Mouse (Mus musculus): ENCODE results near the gene Gm3139. TPM values are rescaled to one million over a fixed set of nuclear protein-coding genes. Genes with fewer than 3 reads are reported as not detected.

The Gm3139 gene
- not detected for polyA plus RNA-seq (2014; fragmentation: Illumina TruSeq; extraction: RNeasy Lipid Tissue Mini Kit (QIAGEN cat#74804); ENCODE audit: low read depth, low replicate concordance)

GRCm38 (mm10) chr5:94525987-94526386, at the start of gene Gm3139:
Gene Gm3139 (plus strand): TSS chr5:94526287.

Other genes starting within 250 kb of the Gm3139 start
- not detected for gene A430089I19Rik, start 219.5 kb upstream of the Gm3139 start, polyA plus RNA-seq (2014; fragmentation: Illumina TruSeq; extraction: RNeasy Lipid Tissue Mini Kit (QIAGEN cat#74804); ENCODE audit: low read depth, low replicate concordance)
- gene Gm6502, start 211.9 kb upstream of the Gm3139 start, polyA plus RNA-seq (2014; fragmentation: Illumina TruSeq; extraction: RNeasy Lipid Tissue Mini Kit (QIAGEN cat#74804); ENCODE audit: low read depth, low replicate concordance), result not detected
- not detected for gene AA792892, start 186.5 kb upstream of the Gm3139 start, polyA plus RNA-seq (2014; fragmentation: Illumina TruSeq; extraction: RNeasy Lipid Tissue Mini Kit (QIAGEN cat#74804); ENCODE audit: low read depth, low replicate concordance)
- gene Gm7682, start 80.5 kb upstream of the Gm3139 start, polyA plus RNA-seq (2014; fragmentation: Illumina TruSeq; extraction: RNeasy Lipid Tissue Mini Kit (QIAGEN cat#74804); ENCODE audit: low read depth, low replicate concordance), result not detected
- not detected for gene Gm3147, start 90.1 kb downstream of the Gm3139 start, polyA plus RNA-seq (2014; fragmentation: Illumina TruSeq; extraction: RNeasy Lipid Tissue Mini Kit (QIAGEN cat#74804); ENCODE audit: low read depth, low replicate concordance)
- gene Gm6509, start 97.7 kb downstream of the Gm3139 start, polyA plus RNA-seq (2014; fragmentation: Illumina TruSeq; extraction: RNeasy Lipid Tissue Mini Kit (QIAGEN cat#74804); ENCODE audit: low read depth, low replicate concordance), result not detected
- not detected for gene Gm6205, start 122.1 kb downstream of the Gm3139 start, polyA plus RNA-seq (2014; fragmentation: Illumina TruSeq; extraction: RNeasy Lipid Tissue Mini Kit (QIAGEN cat#74804); ENCODE audit: low read depth, low replicate concordance)

All from liver, adult 10 weeks (tissue).